Mouse (Mus musculus): ENCODE data around the gene Camk1g. TPM values are rescaled to one million over a fixed set of nuclear protein-coding genes. Genes with fewer than 3 reads are reported as not detected.

Camk1g gene
- total RNA-seq, 1 experiment = not detected

DNA sequence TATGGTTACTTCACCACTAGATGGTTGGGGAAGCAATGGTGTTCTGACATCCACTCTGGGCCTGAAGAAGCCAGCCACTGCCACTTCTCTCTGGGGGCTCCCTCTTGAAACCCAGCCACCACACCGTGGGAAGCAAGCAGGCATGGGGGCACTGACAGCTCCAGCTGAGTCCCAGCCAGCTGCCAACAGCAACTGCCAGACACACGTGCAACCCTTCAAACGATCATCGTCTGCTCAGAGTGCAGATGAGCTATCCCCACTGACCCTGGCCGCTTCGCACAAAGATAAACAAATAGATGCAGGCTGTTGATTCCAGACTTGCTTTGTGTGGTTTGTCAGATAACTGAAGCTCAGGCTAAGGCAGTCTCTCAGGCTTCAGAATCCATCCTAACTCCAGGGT lies 37.4 kb upstream of the Camk1g start:
- no peak for DNase-seq (ENCODE audit: low read depth, low spot score)
- H3K4me1 ChIP-seq (ENCODE audit: control insufficient read depth in 2 of 2, insufficient read depth in 2 of 2, low read length in 2 of 2, poor library complexity in 1 of 2) = no peaks in the 10 kb centered on the region
- in situ Hi-C loops (cut with MboI; ENCODE audit: low sequenced_read_pairs in 2 of 2, unreplicated experiment in 2 of 2) = no loop called here
- TF ChIP-seq MAFK (IDR thresholded peaks at IDR 0.05; ENCODE audit: insufficient read depth, low read depth, low read length) (no peak), ZC3H11A (IDR thresholded peaks at IDR 0.05; ENCODE audit: borderline replicate concordance, low read depth, low read length) (no peak), HCFC1 (IDR thresholded peaks at IDR 0.05; ENCODE audit: borderline replicate concordance, insufficient read depth, low read length) (no peak), CHD2 (IDR thresholded peaks at IDR 0.05; ENCODE audit: low read depth, low read length) (no peak), ZNF384 (IDR thresholded peaks at IDR 0.05; ENCODE audit: low read depth, low read length) (no peak)
- no peaks in the 10 kb centered on the region for H3K36me3 ChIP-seq (ENCODE audit: control insufficient read depth, insufficient read depth, low read length, poor library complexity, severe bottlenecking)
- no peak overlapping the region for H3K27ac ChIP-seq (ENCODE audit: insufficient read depth, low read depth, low read length, poor library complexity, severe bottlenecking)
- H3K9me3 ChIP-seq (ENCODE audit: control insufficient read depth, insufficient read depth, low read depth, low read length) = no peaks in the 10 kb centered on the region
- H3K4me3 ChIP-seq (ENCODE audit: insufficient read depth in 1 of 2, low read depth in 1 of 2, low read length in 2 of 2, poor library complexity in 1 of 2, severe bottlenecking in 1 of 2) = no peak overlapping the region
- no peak overlapping the region for H3K9ac ChIP-seq (ENCODE audit: insufficient read depth, low read depth, low read length, poor library complexity, severe bottlenecking)

DNA sequence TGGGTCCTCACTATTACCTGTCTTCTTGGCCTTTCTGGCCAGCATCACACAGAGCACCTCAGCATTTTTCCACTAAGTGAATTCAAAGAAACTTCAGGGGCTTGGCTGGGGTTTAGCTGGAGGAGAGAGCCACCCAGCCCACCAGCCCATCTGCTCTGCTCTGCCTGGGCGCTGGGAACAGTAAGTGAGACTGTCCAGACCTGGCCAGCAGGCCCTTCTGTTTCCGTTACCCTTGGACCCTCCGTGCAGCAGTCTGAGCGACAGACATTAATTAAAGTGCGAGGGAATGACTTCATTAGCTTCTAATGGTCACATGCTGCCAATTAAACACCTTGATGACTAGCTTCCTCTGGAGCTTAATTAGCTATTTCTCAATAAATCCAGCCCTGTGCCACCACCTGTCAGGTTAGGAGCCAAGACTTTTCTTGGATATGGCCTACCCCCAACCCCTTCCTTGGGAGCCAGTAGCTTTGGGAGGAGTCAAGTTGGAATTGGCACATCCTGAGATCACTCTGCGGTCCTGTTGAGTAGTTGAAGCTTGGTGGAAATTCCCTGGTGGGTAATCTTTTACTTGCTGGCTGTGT lies 36.1 kb upstream of the Camk1g start:
- Histone ChIP-seq H3K9me3 (ENCODE audit: control insufficient read depth, insufficient read depth, low read depth, low read length) (no peaks in the 10 kb centered on the region), H3K27ac (ENCODE audit: insufficient read depth, low read depth, low read length, poor library complexity, severe bottlenecking) (no peak overlapping the region)

DNA sequence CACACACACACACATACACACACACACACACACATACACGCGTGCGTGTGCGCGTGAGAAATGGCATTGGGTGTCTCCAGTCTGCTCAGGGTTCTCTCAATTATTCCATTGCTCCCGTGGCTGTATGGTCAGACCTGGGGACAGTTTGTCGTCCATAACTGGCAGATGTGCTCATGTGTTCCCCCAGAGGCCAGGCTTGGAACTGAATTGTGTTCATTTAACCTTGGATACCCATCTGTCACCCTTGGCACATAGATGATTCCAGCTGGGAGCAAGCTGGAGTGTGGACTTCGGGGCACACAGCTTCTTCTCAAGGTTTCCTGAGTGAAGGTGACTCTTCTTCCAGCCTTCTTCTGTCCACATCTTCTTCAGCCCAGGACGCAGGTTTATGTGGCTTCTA lies 31.6 kb upstream of the Camk1g start:
- DNase-seq (ENCODE audit: low read depth, low spot score) = no peak
- Histone ChIP-seq H3K4me3 (ENCODE audit: insufficient read depth in 1 of 2, low read depth in 1 of 2, low read length in 2 of 2, poor library complexity in 1 of 2, severe bottlenecking in 1 of 2) (no peak overlapping the region), H3K27ac (ENCODE audit: insufficient read depth, low read depth, low read length, poor library complexity, severe bottlenecking) (no peak overlapping the region), H3K36me3 (ENCODE audit: control insufficient read depth, insufficient read depth, low read length, poor library complexity, severe bottlenecking) (no peaks in the 10 kb centered on the region), H3K9ac (ENCODE audit: insufficient read depth, low read depth, low read length, poor library complexity, severe bottlenecking) (no peak overlapping the region), H3K9me3 (ENCODE audit: control insufficient read depth, insufficient read depth, low read depth, low read length) (no peaks in the 10 kb centered on the region), H3K4me1 (ENCODE audit: control insufficient read depth in 2 of 2, insufficient read depth in 2 of 2, low read length in 2 of 2, poor library complexity in 1 of 2) (no peaks in the 10 kb centered on the region)
- in situ Hi-C loops (cut with MboI; ENCODE audit: low sequenced_read_pairs in 2 of 2, unreplicated experiment in 2 of 2) = no loop called here
- no peak for TF ChIP-seq HCFC1 (IDR thresholded peaks at IDR 0.05; ENCODE audit: borderline replicate concordance, insufficient read depth, low read length)
- TF ChIP-seq CHD2 (IDR thresholded peaks at IDR 0.05; ENCODE audit: low read depth, low read length) = no peak
- TF ChIP-seq MAFK (IDR thresholded peaks at IDR 0.05; ENCODE audit: insufficient read depth, low read depth, low read length) = no peak
- TF ChIP-seq ZNF384 (IDR thresholded peaks at IDR 0.05; ENCODE audit: low read depth, low read length) = no peak
- TF ChIP-seq ZC3H11A (IDR thresholded peaks at IDR 0.05; ENCODE audit: borderline replicate concordance, low read depth, low read length) = no peak

More for the DNA sequence above, 36.1 kb upstream of the Camk1g start:
- Histone ChIP-seq H3K9ac (ENCODE audit: insufficient read depth, low read depth, low read length, poor library complexity, severe bottlenecking) (no peak overlapping the region), H3K4me1 (ENCODE audit: control insufficient read depth in 2 of 2, insufficient read depth in 2 of 2, low read length in 2 of 2, poor library complexity in 1 of 2) (no peaks in the 10 kb centered on the region), H3K4me3 (ENCODE audit: insufficient read depth in 1 of 2, low read depth in 1 of 2, low read length in 2 of 2, poor library complexity in 1 of 2, severe bottlenecking in 1 of 2) (no peak overlapping the region), H3K36me3 (ENCODE audit: control insufficient read depth, insufficient read depth, low read length, poor library complexity, severe bottlenecking) (no peaks in the 10 kb centered on the region)
- no peak for DNase-seq (ENCODE audit: low read depth, low spot score)
- TF ChIP-seq HCFC1 (IDR thresholded peaks at IDR 0.05; ENCODE audit: borderline replicate concordance, insufficient read depth, low read length) (no peak), ZNF384 (IDR thresholded peaks at IDR 0.05; ENCODE audit: low read depth, low read length) (no peak), CHD2 (IDR thresholded peaks at IDR 0.05; ENCODE audit: low read depth, low read length) (no peak), MAFK (IDR thresholded peaks at IDR 0.05; ENCODE audit: insufficient read depth, low read depth, low read length) (no peak), ZC3H11A (IDR thresholded peaks at IDR 0.05; ENCODE audit: borderline replicate concordance, low read depth, low read length) (no peak)
- in situ Hi-C loops (cut with MboI; ENCODE audit: low sequenced_read_pairs in 2 of 2, unreplicated experiment in 2 of 2) = no loop called here

DNA sequence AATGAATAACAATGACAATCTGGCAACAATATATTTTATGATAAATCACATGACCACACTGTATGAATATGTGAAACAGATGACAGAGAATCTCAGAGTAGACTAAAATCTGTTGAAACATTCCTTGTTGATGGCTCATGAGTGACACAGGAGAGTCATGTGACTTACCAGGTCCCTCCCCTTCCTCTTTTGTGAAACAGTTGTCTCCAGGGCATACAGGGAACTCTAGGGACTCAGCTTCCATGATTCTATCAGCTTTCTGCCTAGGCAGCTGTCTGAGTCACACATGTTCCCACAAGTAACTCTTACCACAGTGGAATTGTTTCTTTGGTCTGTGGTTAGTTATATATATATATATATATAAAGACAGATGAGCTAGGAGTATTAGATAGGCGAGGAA lies 30.2 kb upstream of the Camk1g start:
- Histone ChIP-seq H3K36me3 (ENCODE audit: control insufficient read depth, insufficient read depth, low read length, poor library complexity, severe bottlenecking) (no peaks in the 10 kb centered on the region), H3K27ac (ENCODE audit: insufficient read depth, low read depth, low read length, poor library complexity, severe bottlenecking) (no peak overlapping the region), H3K4me3 (ENCODE audit: insufficient read depth in 1 of 2, low read depth in 1 of 2, low read length in 2 of 2, poor library complexity in 1 of 2, severe bottlenecking in 1 of 2) (no peak overlapping the region), H3K9me3 (ENCODE audit: control insufficient read depth, insufficient read depth, low read depth, low read length) (no peaks in the 10 kb centered on the region), H3K4me1 (ENCODE audit: control insufficient read depth in 2 of 2, insufficient read depth in 2 of 2, low read length in 2 of 2, poor library complexity in 1 of 2) (no peaks in the 10 kb centered on the region), H3K9ac (ENCODE audit: insufficient read depth, low read depth, low read length, poor library complexity, severe bottlenecking) (no peak overlapping the region)
- in situ Hi-C loops (cut with MboI; ENCODE audit: low sequenced_read_pairs in 2 of 2, unreplicated experiment in 2 of 2) = no loop called here
- TF ChIP-seq MAFK (IDR thresholded peaks at IDR 0.05; ENCODE audit: insufficient read depth, low read depth, low read length) (no peak), HCFC1 (IDR thresholded peaks at IDR 0.05; ENCODE audit: borderline replicate concordance, insufficient read depth, low read length) (no peak), ZNF384 (IDR thresholded peaks at IDR 0.05; ENCODE audit: low read depth, low read length) (no peak), ZC3H11A (IDR thresholded peaks at IDR 0.05; ENCODE audit: borderline replicate concordance, low read depth, low read length) (no peak), CHD2 (IDR thresholded peaks at IDR 0.05; ENCODE audit: low read depth, low read length) (no peak)
- DNase-seq (ENCODE audit: low read depth, low spot score) = no peak

Data from ES-E14 (cell line).